Mouse (Mus musculus) lung, postnatal 0 days (tissue): ENCODE data around the gene Sema3c. TPM values are rescaled to one million over a fixed set of nuclear protein-coding genes. Genes with fewer than 3 reads are reported as not detected.

ENCODE experiments used
- ATAC-seq: fragments of 200-750 bp; cut with Nextera tagmentation; 2 replicates; pipeline ENCODE4 v1.8.0; 2017; ENCODE audit warnings: moderate library complexity
- DNase-seq: peaks from one replicate; pipeline ENCODE4 v3.0.0-alpha.2; 2016; ENCODE audit warnings: low spot score
- H3K27ac ChIP-seq: fragments of 300-500 bp; sonication (generic); 2 replicates; pipeline ENCODE4 v1.5.1; 2014; ENCODE audit warnings: antibody characterized with exemption, mild to moderate bottlenecking, low read length, mixed read lengths
- H3K27me3 ChIP-seq: fragments of 300-500 bp; sonication (generic); replicated peaks from 2 replicates; pipeline ENCODE4 v1.6.1; 2014; ENCODE audit warnings: low read length, mixed read lengths; ENCODE audit not compliant: insufficient read depth
- H3K36me3 ChIP-seq: fragments of 300-500 bp; sonication (generic); 2 replicates; pipeline ENCODE4 v1.6.1; 2014; ENCODE audit warnings: low read length, mixed read lengths; ENCODE audit not compliant: insufficient read depth
- H3K4me1 ChIP-seq: fragments of 300-500 bp; sonication (generic); 2 replicates; pipeline ENCODE4 v1.6.1; 2014; ENCODE audit warnings: antibody characterized with exemption, low read depth, low read length, mixed read lengths; ENCODE audit not compliant: insufficient read depth
- H3K4me2 ChIP-seq: fragments of 300-500 bp; sonication (generic); replicated peaks from 2 replicates; pipeline ENCODE4 v1.6.1; 2014; ENCODE audit warnings: low read depth, mild to moderate bottlenecking, low read length, moderate library complexity, mixed read lengths
- H3K4me3 ChIP-seq: fragments of 300-500 bp; sonication (generic); 2 replicates; pipeline ENCODE4 v1.5.1; 2014; ENCODE audit warnings: low read depth, low read length
- H3K9ac ChIP-seq: fragments of 300-500 bp; sonication (generic); replicated peaks from 2 replicates; pipeline ENCODE4 v1.6.1; 2014; ENCODE audit warnings: low read depth, mild to moderate bottlenecking
- H3K9me3 ChIP-seq: fragments of 300-500 bp; sonication (generic); 2 replicates; pipeline ENCODE4 v1.6.1; 2016; ENCODE audit warnings: low read length, mixed read lengths
- CTCF ChIP-seq: IDR thresholded peaks from 2 replicates; pipeline ENCODE4 v1.5.1; 2016; ENCODE audit warnings: antibody characterized with exemption, mild to moderate bottlenecking
- EP300 ChIP-seq: IDR thresholded peaks from 2 replicates; pipeline ENCODE4 v1.6.1; 2016; ENCODE audit warnings: antibody characterized with exemption, mild to moderate bottlenecking, control low read depth
- WGBS: fragments of 180-500 bp; shearing (Covaris S2); extraction: QIAGEN DNeasy Blood & Tissue Kit; methylation state at CpG from one replicate; pipeline ENCODE4 v1.1.7; 2014; 5-methylcytosine and 5-hydroxymethylcytosine counted together
- polyA plus RNA-seq: library from polyadenylated mRNA; unstranded; fragments of >200 nt; fragmentation: Nextera tagmentation; extraction: Ambion mirVana; gene quantifications from 2 replicates; pipeline ENCODE4 v1.2.1, GENCODE M21; 2015

Gene Sema3c
- polyA plus RNA-seq, 1 experiment from 2014 or later = 42.9 TPM

DNA sequence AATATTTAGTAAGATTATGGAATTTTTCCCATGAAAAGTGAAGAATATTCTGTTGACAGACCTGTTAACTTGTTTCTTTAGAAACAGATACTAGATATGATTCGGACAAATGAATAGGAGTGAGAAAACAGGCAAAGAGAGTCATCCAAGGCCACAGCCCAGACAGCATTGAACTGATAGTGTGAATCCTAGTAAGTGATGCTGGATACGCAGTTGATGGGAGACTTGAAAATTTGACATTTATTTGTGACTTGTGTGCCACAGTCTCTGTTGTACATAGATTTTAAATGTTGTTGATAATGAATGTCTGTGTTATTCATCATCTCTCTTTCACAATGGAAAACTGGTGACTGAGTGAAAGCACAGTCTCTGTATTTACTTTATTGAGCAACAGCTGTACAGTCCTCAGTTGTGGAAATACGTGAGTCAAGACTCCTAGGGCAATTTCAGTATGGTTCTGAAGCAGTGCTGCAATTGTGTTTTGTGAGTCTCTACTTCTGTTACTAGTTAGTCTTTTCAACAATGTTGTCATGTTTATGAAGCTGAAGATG, 17.3 kb upstream of the Sema3c start:
- no peaks in the 10 kb centered on the region for H3K9me3 ChIP-seq
- peak overlapping the region; percentile 32; the same call in 1 of the 2 replicates for H3K27ac ChIP-seq
- H3K4me1 ChIP-seq = peaks cover 3% of the 10 kb centered on the region
- no peaks in the 10 kb centered on the region for H3K27me3 ChIP-seq
- DNase-seq = peak; percentile 77
- TF ChIP-seq CTCF (no peak), EP300 (no peak)
- WGBS = 52% methylated on average over 3 of the region's 3 CpGs
- ATAC-seq = peak; percentile 69
- H3K4me3 ChIP-seq = no peak overlapping the region
- H3K36me3 ChIP-seq = no peaks in the 10 kb centered on the region
- no peak overlapping the region for H3K4me2 ChIP-seq
- no peak overlapping the region for H3K9ac ChIP-seq

DNA sequence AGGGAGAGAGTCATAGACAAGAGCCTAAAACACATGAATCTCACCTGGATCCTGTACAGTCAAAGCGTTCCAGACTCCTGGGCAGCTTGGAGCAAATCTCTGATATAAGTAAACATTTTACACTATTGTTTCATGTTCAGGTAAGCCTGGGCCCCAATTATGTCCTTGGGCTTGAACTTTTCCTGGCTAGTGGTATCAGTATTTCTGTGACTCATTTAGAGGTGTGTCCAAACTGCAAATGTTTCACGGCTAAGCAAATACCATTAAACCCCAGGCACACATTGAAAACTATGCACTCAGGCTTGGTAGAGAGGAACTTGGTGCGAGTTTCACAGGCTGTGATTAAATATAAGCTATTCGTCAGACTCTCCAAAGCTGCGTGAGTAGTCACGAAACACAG, 2.5 kb upstream of the Sema3c start:
- no peak overlapping the region for H3K4me2 ChIP-seq
- no peak overlapping the region for H3K9ac ChIP-seq
- peak; percentile 55 for ATAC-seq
- DNase-seq = peak; percentile 87
- 50% methylated on average over 6 of the region's 6 CpGs for WGBS
- no peak overlapping the region for H3K4me3 ChIP-seq
- H3K36me3 ChIP-seq = no peaks in the 10 kb centered on the region
- H3K4me1 ChIP-seq = no peaks in the 10 kb centered on the region
- no peaks in the 10 kb centered on the region for H3K9me3 ChIP-seq
- no peak overlapping the region; the same call in 1 of the 2 replicates for H3K27ac ChIP-seq
- peak; percentile 82 for TF ChIP-seq EP300
- no peak for TF ChIP-seq CTCF
- H3K27me3 ChIP-seq = no peaks in the 10 kb centered on the region

GRCm38 (mm10) chr5:17574413-17575182, 517 bp downstream of the Sema3c start:
- peak overlapping the region; percentile 62 for H3K4me3 ChIP-seq
- no peaks in the 10 kb centered on the region for H3K4me1 ChIP-seq
- no peaks in the 10 kb centered on the region for H3K36me3 ChIP-seq
- peak overlapping the region; percentile 76 for H3K4me2 ChIP-seq
- peak overlapping the region; percentile 52 for H3K9ac ChIP-seq
- WGBS = 3% methylated on average over 59 of the region's 59 CpGs
- DNase-seq (peak; percentile 88), ATAC-seq (peak; percentile 96)
- TF ChIP-seq EP300 (no peak), CTCF (no peak; the same call in none of the 2 replicates)
- H3K27me3 ChIP-seq = no peaks in the 10 kb centered on the region
- H3K9me3 ChIP-seq = no peaks in the 10 kb centered on the region
- H3K27ac ChIP-seq = peak overlapping the region; percentile 68

DNA sequence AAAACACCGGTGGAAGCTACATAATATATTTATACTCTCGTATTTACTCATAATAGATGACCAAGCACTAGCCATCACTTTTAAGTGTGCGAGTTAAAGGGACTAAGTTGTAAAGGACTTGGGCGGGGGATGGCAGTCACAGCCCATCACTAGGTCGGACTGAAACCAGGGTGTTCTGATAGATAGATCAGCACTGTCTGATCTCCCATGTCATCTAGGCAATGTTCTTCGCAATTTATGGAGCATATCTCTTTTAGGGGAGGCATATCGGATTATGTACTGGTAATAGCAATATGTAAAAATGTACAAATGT, 1.1 kb downstream of the Sema3c start:
- Histone ChIP-seq H3K27me3 (no peaks in the 10 kb centered on the region), H3K4me1 (no peaks in the 10 kb centered on the region), H3K9ac (peak overlapping the region; percentile 52; the same call in 1 of the 2 replicates), H3K4me3 (peak overlapping the region; percentile 62), H3K36me3 (no peaks in the 10 kb centered on the region), H3K4me2 (peak overlapping the region; percentile 76), H3K27ac (peak overlapping the region; percentile 68; the same call in 1 of the 2 replicates), H3K9me3 (no peaks in the 10 kb centered on the region)
- 15% methylated on average over 7 of the region's 7 CpGs for WGBS
- DNase-seq = no peak
- TF ChIP-seq CTCF (no peak), EP300 (no peak)
- ATAC-seq = no peak

DNA sequence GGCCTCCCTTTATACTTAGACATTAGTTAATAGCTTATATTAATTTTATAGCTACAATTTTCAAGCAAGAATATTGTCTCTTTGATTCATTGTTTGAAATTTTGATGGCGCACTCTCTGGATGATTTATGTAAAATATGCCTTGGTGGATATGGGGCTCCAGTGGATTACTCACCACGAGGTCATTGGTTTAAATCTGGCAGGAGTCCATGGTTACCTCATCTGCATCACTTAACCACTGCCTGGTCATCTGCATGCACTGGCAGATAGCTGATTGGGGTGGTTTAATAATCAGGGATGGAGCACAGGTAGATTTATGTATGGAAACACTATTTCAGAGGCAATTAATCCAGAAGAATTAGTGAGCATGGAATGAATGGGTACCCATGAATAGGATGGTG, 2.0 kb downstream of the Sema3c start:
- Histone ChIP-seq H3K4me3 (0 out of 2 replicates have a peak overlapping the region, but pooled peaks have one; percentile 62), H3K4me1 (no peaks in the 10 kb centered on the region), H3K27ac (no peak overlapping the region), H3K36me3 (no peaks in the 10 kb centered on the region), H3K4me2 (peak overlapping the region; percentile 76; the same call in 1 of the 2 replicates), H3K9me3 (no peaks in the 10 kb centered on the region), H3K27me3 (no peaks in the 10 kb centered on the region), H3K9ac (no peak overlapping the region)
- no peak for TF ChIP-seq CTCF
- TF ChIP-seq EP300 = no peak
- DNase-seq (peak; percentile 24), ATAC-seq (no peak)
- 31% methylated on average over 2 of the region's 2 CpGs for WGBS

DNA sequence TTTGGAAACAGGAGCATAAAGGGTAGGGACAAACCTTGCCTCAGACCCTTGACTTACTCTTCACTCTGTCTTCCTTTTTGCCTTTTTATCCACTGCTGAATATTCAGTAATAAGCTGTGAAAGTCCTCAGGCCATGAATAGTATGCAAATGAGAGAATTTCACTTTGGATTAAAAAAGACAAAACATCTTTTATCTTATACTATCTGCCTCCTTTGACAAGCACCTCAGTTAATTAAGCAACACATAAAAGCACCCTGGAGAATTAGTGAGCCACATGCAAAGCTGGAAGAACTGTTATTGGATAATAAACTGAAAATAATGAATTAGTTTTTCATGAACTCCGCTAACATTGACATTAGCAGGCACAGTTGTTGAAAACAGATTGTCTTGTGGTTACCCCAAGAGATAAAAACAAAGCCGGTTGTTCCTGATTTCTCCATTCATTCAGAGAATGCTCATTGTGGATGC, 8.0 kb downstream of the Sema3c start:
- Histone ChIP-seq H3K4me3 (no peak overlapping the region), H3K9ac (no peak overlapping the region), H3K27me3 (no peaks in the 10 kb centered on the region), H3K27ac (no peak overlapping the region), H3K9me3 (no peaks in the 10 kb centered on the region), H3K4me1 (no peaks in the 10 kb centered on the region), H3K36me3 (no peaks in the 10 kb centered on the region), H3K4me2 (no peak overlapping the region)
- WGBS = 63% methylated on average over 2 of the region's 2 CpGs
- DNase-seq = no peak
- ATAC-seq = no peak
- TF ChIP-seq CTCF = no peak
